Mouse (Mus musculus): ENCODE measurements around the gene Ppp2r1b. TPM values are rescaled to one million over a fixed set of nuclear protein-coding genes. Genes with fewer than 3 reads are reported as not detected.
"Not testable (repeated sequence)": the region's sequence is repeated elsewhere in the genome, so short reads cannot be mapped to it uniquely, and the experiment has no call there.

Gene Ppp2r1b
- polyA plus RNA-seq, 1 experiment from 2014 or later: 14.4 TPM

DNA sequence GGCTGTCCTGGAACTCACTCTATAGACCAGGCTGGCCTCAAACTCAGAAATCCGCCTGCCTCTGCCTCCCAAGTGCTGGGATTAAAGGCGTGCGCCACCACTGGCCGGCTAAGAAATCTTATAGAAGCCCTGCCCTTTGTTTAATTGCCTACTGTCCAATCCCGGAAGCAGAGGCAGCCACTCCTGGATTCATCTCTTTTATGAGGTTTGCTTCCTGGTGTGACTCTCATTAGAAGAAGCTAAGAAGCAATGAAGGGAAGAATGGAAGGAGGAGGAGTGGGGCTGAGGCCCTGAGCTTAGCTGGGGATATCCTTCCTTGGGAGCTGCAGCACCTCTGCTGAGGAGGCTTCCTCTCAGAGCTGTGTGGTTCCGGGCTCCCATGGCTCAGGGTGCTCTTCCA is 23.4 kb upstream of the Ppp2r1b start:
- WGBS (ENCODE audit: missing documents): 98% methylated on average over 6 of the region's 6 CpGs
- peaks cover 6% of the 10 kb centered on the region; the same call in 1 of the 2 replicates for H3K36me3 ChIP-seq (ENCODE audit: inconsistent target)
- H3K79me2 ChIP-seq (ENCODE audit: inconsistent target): no peaks in the 10 kb centered on the region
- H3K27ac ChIP-seq: no peak overlapping the region
- H3K4me3 ChIP-seq (ENCODE audit: inconsistent target): no peak overlapping the region

DNA sequence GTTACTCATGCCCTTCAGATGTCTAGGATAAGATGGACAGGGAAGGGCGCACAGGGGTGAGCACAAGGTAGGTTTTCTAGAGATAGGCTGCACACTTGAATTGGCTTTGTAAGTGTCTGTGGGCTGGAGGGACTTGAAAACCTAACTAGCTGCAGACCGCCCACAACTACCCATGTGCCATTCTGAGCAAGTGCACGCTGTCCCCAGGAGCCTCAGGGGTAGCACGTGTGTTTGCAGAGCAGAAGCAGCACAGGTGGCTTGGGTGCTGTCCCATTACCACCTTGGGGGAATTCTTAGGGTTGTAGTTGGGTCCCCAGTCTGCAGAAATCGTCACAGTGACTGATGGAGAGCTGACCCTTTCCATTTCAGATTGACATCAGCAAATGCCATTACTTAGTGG is 22.9 kb upstream of the Ppp2r1b start:
- no peak overlapping the region for H3K27ac ChIP-seq
- WGBS (ENCODE audit: missing documents): 96% methylated on average over 5 of the region's 5 CpGs

DNA sequence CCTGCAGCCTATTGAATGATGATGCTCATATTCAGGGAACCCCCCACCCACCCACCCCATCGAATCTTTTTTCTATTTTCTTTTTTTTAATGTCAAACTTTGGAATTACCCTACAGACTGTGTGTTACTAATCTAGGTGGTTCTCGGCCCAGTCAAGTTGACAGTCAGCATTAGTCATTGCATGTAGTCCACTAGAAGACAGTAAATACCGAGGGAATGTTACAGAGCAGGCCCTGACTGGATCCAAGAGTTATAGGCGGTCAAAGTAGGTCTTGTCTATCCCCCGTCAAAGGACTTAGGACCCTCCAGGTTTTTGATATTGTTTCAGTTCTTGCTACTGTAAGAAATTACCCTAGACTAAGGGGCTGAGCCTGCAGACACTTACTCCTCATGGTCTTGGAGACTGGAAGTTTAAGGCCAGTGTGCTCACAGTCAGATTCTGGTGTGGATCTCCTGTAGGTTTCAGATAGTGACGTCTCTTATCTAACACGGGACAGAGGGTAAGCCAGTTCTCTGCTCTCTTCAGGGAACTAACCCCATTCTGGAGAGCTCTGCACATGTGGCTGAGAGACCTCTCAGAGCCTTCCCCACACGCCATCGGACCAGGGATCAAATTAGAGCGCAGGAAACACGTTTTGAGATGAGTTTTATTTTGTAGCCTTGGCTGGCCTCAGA is 21.2 kb upstream of the Ppp2r1b start:
- WGBS (ENCODE audit: missing documents): 93% methylated on average over 10 of the region's 11 CpGs
- Histone ChIP-seq H3K27ac (no peak overlapping the region), H3K79me2 (ENCODE audit: inconsistent target) (no peaks in the 10 kb centered on the region), H3K4me3 (ENCODE audit: inconsistent target) (no peak overlapping the region), H3K36me3 (ENCODE audit: inconsistent target) (peaks cover 6% of the 10 kb centered on the region; the same call in 1 of the 2 replicates)

More for the DNA sequence above, 22.9 kb upstream of the Ppp2r1b start:
- Histone ChIP-seq H3K36me3 (ENCODE audit: inconsistent target) (peaks cover 6% of the 10 kb centered on the region; the same call in 1 of the 2 replicates), H3K4me3 (ENCODE audit: inconsistent target) (no peak overlapping the region), H3K79me2 (ENCODE audit: inconsistent target) (no peaks in the 10 kb centered on the region)

DNA sequence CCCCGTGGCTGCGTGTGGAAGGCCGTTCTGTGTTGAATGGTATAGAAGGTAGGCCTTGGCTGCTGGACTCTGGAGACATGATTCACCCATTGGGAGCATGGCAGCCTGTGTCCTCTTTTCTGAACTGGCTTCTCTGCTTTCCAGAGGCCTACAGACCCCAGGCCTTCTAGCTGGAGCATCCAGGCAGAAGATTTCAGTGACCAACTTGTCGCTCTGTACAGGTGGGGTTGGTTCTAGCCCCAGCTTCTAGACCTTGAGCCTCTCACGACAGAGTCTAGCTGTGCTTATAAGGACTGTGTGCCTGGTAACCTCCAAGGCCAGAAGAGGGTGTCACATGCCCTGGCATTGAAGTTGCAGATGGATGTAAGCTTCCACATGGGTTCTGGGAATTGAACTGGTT is 13.6 kb upstream of the Ppp2r1b start:
- H3K36me3 ChIP-seq (ENCODE audit: inconsistent target): no peaks in the 10 kb centered on the region

DNA sequence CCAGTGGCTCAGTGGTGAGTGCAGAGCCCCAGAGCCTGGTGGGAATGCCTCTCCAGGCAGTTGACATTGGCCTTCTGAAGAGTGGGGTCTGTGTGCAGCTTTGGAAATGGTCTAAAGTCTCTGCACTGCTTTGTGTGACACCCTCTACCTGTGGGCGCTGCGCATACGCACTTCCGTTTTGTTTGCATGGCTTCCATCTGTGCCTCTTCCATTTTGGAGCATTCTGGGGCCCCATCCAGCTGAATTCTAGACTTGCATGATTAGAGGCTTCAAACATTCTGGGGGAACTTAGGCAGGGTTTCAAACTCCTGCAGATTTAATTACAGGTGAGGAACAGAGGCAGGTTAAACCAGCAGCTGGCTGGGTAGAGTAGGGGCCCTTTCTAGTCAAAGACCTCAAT is 12.9 kb upstream of the Ppp2r1b start:
- 94% methylated on average over 4 of the region's 4 CpGs for WGBS (ENCODE audit: missing documents)
- no peak overlapping the region for H3K4me3 ChIP-seq (ENCODE audit: inconsistent target)
- H3K36me3 ChIP-seq (ENCODE audit: inconsistent target): no peaks in the 10 kb centered on the region
- no peak overlapping the region for H3K27ac ChIP-seq
- no peaks in the 10 kb centered on the region for H3K79me2 ChIP-seq (ENCODE audit: inconsistent target)

More for the DNA sequence above, 13.6 kb upstream of the Ppp2r1b start:
- Histone ChIP-seq H3K79me2 (ENCODE audit: inconsistent target) (no peaks in the 10 kb centered on the region), H3K4me3 (ENCODE audit: inconsistent target) (no peak overlapping the region), H3K27ac (no peak overlapping the region)
- WGBS (ENCODE audit: missing documents): 96% methylated on average over 5 of the region's 5 CpGs

DNA sequence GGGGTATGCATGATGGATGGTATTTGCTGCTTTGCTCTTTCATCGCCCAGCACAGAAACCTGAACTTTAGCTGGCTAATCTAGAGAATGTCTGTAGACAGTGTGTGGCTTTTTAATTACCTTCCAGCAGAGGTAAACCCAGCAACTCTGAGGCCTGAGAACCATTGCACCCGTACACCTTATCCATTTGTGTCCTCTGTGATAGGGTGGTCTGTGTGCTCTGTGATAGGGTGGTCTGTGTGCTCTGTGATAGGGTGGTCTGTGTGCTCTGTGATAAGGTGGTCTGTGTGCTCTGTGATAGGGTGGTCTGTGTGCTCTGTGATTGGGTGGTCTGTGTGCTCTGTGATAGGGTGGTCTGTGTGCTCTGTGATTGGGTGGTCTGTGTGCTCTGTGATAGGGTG is 12.5 kb upstream of the Ppp2r1b start:
- not testable (repeated sequence) for H3K36me3 ChIP-seq (ENCODE audit: inconsistent target); H3K27ac ChIP-seq; H3K4me3 ChIP-seq (ENCODE audit: inconsistent target); H3K79me2 ChIP-seq (ENCODE audit: inconsistent target)
- WGBS (ENCODE audit: missing documents): 100% methylated on average over 2 of the region's 2 CpGs

DNA sequence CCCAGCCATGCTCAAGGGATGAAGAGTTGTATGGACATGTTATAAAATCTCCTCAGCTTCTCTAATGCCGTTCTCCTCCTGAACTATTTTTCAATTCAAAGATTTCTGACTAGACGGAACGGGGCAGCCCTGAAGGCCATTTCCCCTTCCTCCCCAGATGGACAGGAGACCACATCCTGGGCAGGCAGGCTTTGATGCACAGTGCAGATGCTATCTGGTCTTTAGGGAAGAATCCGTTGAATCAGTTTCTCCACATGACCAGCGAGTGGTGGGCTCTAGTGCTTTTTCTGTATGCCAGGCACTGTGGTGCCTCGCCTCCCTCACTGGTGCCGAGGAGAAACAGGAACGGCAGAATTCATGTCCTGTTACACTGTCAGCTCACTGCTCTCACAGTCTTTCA is 11.3 kb upstream of the Ppp2r1b start:
- 28% methylated on average over 8 of the region's 8 CpGs for WGBS (ENCODE audit: missing documents)
- no peaks in the 10 kb centered on the region for H3K36me3 ChIP-seq (ENCODE audit: inconsistent target)
- H3K27ac ChIP-seq: no peak overlapping the region
- H3K4me3 ChIP-seq (ENCODE audit: inconsistent target): no peak overlapping the region
- no peaks in the 10 kb centered on the region for H3K79me2 ChIP-seq (ENCODE audit: inconsistent target)

DNA sequence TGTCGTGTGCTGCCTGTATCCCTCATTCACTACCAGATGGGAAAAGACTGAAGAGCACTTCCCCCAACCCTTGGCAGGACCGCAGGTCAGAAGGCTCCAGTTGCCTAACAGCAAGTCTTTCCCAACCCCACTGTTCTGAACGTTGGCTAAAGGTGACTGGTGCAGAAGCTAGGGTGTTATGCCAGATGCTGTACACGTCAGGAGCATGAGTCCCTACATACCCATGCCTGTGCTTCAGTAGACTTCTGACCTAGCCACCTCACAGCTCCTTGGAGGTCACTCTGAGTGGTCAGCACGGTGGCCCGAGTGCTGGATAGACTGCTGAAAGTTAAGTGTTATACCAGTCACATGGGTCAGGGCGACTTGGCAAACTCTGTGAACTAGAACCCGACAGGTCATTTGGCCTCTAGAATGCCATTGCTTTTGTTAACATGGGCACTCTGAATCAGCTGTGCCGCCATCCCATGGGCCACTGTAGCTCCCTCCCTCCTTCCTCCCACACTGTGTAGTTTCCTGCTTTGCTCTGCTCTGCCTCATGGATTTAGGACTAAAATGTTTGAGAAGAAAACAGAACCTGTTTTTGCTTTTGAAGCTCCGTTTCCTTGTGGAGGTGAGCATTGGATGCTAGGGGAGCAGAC is 9.9 kb upstream of the Ppp2r1b start:
- H3K36me3 ChIP-seq (ENCODE audit: inconsistent target): no peaks in the 10 kb centered on the region
- no peak overlapping the region for H3K4me3 ChIP-seq (ENCODE audit: inconsistent target)
- H3K79me2 ChIP-seq (ENCODE audit: inconsistent target): no peaks in the 10 kb centered on the region
- 67% methylated on average over 10 of the region's 10 CpGs for WGBS (ENCODE audit: missing documents)
- no peak overlapping the region for H3K27ac ChIP-seq

DNA sequence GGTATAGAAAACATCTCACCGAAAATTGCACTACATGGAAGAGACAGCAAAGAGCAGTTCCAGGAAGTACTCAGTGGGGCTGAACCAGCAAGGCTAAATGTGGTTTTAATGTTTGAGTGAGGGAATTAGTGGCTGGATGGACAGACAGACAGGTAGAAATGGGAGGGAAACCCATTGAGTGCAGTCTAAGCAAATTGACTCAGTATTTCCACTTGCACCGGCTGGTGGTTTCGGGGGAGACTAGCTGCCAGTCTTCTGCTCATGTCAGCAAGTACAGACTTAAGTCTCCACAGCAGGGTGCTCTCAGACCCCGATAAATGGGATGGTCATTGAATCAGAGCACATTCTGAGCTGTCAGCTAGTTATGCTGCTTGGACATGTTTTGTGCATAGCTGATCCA is 9.0 kb upstream of the Ppp2r1b start:
- no peak overlapping the region for H3K27ac ChIP-seq
- H3K36me3 ChIP-seq (ENCODE audit: inconsistent target): no peaks in the 10 kb centered on the region

DNA sequence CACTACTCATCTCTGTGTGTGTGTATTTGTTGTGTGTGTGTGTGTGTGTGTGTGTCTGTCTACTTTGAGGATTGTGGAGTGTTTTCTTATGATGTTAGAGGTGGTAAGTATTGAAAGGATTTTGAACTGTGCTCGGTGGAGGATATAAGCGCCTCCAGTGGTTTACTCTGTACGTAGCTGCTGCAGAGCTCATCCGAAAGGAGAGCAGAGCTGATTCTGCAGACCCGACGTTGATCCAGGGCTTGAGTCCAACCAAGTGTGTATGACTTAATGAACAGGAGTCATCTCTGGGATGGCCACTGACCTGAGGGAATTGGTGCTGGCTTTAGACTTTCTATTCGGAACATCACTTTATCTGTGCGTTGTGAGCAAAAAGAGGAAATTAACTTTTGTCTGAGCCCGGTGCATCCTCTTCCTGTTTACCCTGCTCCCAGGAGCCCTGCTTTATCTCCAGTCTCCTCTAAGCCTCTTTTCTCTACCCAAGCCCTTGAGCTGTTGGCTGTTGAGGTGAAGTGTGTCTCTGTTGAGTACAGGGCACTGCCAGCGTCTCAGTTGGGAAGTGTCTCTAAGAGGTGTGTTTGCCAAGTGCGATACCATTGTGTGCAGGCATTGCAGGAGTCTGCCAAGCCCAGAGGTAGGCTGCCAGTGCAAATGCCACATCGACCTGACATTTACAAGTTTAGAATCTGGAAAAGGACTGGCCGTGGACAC is 3.9 kb upstream of the Ppp2r1b start:
- Histone ChIP-seq H3K4me3 (ENCODE audit: inconsistent target) (no peak overlapping the region), H3K36me3 (ENCODE audit: inconsistent target) (no peaks in the 10 kb centered on the region), H3K79me2 (ENCODE audit: inconsistent target) (no peaks in the 10 kb centered on the region), H3K27ac (no peak overlapping the region)
- 48% methylated on average over 13 of the region's 13 CpGs for WGBS (ENCODE audit: missing documents)

More for the DNA sequence above, 9.0 kb upstream of the Ppp2r1b start:
- no peaks in the 10 kb centered on the region for H3K79me2 ChIP-seq (ENCODE audit: inconsistent target)
- WGBS (ENCODE audit: missing documents): 84% methylated on average over 4 of the region's 4 CpGs
- H3K4me3 ChIP-seq (ENCODE audit: inconsistent target): no peak overlapping the region

DNA sequence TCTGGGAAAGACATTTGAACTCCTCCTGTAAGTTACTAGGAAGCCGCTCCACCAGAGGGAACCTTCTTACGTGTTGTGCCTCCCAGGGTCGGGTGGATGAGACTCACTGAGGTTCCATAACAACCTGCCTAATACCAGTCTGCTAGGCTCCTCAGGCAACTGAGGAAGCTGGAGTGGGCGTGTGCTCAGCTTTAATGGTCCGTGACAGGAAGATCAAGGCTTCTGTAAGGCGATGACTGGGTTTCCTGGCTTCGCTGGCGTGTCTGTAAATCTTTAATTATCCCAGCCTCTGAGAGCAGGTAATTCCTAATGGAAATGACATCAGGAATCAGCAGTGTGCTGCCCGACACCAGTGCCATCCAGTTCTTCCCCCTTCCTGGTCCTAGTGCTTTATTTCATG is 446 bp downstream of the Ppp2r1b start:
- H3K79me2 ChIP-seq (ENCODE audit: inconsistent target): no peaks in the 10 kb centered on the region
- H3K4me3 ChIP-seq (ENCODE audit: inconsistent target): no peak overlapping the region
- H3K27ac ChIP-seq: no peak overlapping the region
- 93% methylated on average over 9 of the region's 9 CpGs for WGBS (ENCODE audit: missing documents)
- no peaks in the 10 kb centered on the region for H3K36me3 ChIP-seq (ENCODE audit: inconsistent target)

DNA sequence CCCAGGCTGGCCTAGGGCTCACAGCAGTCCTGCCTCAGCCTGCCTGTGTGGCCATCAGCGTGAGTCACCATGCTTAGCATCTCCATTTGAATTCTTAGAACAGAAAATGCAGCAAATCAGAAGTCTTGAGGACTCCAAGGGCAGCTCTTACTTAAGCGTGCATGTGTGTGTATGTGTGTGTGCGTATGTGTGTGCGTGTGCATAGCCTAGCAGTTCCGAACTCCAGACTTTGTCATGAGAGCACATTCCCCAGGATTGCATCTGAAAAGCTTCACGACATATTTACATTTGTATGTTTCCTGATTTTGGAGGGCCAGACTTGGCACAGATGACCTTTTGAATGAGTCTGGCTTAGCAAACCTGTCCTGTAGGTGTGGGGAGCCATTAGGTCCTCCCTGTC is 2.0 kb downstream of the Ppp2r1b start:
- no peak overlapping the region for H3K27ac ChIP-seq
- no peaks in the 10 kb centered on the region for H3K36me3 ChIP-seq (ENCODE audit: inconsistent target)
- no peak overlapping the region for H3K4me3 ChIP-seq (ENCODE audit: inconsistent target)
- WGBS (ENCODE audit: missing documents): 93% methylated on average over 6 of the region's 6 CpGs
- no peaks in the 10 kb centered on the region for H3K79me2 ChIP-seq (ENCODE audit: inconsistent target)

DNA sequence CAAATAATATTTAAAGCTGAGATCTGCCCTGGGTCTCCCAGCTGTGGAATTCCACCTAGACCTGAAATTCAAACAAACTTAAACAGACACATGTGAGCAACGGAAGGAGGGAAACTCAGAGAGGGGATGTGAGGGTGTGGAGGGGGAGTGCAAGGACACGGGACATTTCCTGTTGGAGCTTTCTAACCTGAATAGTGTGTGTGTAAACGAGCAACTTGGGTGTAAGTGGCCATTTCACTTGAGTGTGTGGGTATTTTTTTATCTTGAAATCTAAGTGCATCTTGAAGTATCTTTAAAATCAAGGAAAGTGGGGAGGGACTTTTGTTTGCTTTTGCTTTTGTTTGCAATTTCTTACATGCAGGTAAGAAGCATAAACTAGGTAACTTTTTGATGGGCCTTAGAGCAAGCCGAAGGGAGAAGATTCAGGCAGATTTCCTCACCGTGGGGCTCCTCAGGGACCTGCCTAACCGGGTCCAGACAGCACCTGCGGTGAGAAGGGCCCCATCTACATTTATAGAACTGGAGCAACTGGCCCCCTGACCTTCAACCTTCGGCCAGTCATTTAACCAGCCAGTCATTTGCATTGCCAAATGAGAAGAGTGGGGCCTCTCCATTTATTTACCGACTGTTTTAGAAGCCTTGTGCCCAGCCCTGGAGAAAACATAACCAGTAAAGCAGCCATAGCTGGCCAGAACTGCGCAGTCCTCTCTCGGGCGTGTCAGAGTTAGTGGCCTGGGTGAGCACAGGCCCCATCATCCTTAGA is 2.7 kb downstream of the Ppp2r1b start:
- 89% methylated on average over 12 of the region's 12 CpGs for WGBS (ENCODE audit: missing documents)
- Histone ChIP-seq H3K36me3 (ENCODE audit: inconsistent target) (no peaks in the 10 kb centered on the region), H3K27ac (no peak overlapping the region), H3K4me3 (ENCODE audit: inconsistent target) (no peak overlapping the region), H3K79me2 (ENCODE audit: inconsistent target) (no peaks in the 10 kb centered on the region)

DNA sequence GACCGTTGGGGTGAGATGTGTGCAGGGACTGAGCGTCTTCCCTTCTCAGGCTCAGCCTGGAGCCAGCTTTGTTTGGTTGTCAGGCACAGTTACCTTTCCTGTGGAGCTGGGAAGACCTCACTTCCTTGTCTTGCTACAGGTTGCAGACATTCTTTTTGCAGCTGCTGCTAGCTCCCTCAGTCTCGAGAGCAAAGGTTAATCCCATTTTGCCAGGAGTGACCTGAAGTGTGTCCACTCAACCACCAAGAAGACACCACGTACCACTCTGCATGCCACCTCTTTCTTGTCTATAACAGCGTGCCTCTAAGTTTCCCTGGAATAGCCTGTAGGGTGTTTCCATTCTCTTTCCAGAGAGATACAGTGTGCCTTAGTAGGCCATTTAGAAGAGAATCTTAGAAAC is 3.7 kb downstream of the Ppp2r1b start:
- Histone ChIP-seq H3K27ac (no peak overlapping the region), H3K79me2 (ENCODE audit: inconsistent target) (no peaks in the 10 kb centered on the region), H3K36me3 (ENCODE audit: inconsistent target) (no peaks in the 10 kb centered on the region), H3K4me3 (ENCODE audit: inconsistent target) (no peak overlapping the region)
- 85% methylated on average over 5 of the region's 5 CpGs for WGBS (ENCODE audit: missing documents)
